Mouse (Mus musculus): Measurements from ENCODE around the gene Timp3. TPM values are rescaled to one million over a fixed set of nuclear protein-coding genes. Genes with fewer than 3 reads are reported as not detected.

The Timp3 gene
- polyA plus RNA-seq, 1 experiment from 2014 or later: 47.9 TPM

GRCm38 (mm10) chr10:86301117-86301490 lies 932 bp downstream of the Timp3 start:
- WGBS: 1% methylated on average over 9 of the region's 10 CpGs
- no peaks in the 10 kb centered on the region for H3K9me3 ChIP-seq
- H3K27me3 ChIP-seq (replicated peaks): no peaks in the 10 kb centered on the region; the same call in 1 of the 2 replicates
- peak overlapping the region; percentile 53 for H3K4me3 ChIP-seq
- H3K4me2 ChIP-seq (replicated peaks): peak overlapping the region; percentile 91
- no peak for ATAC-seq (ENCODE audit: low FRiP score, low read depth)
- H3K9ac ChIP-seq: peak overlapping the region; percentile 68
- no peak overlapping the region for H3K27ac ChIP-seq
- H3K4me1 ChIP-seq: peaks cover 10% of the 10 kb centered on the region
- H3K36me3 ChIP-seq: no peaks in the 10 kb centered on the region

GRCm38 (mm10) chr10:86301593-86302317 lies 1.6 kb downstream of the Timp3 start:
- Histone ChIP-seq H3K9me3 (no peaks in the 10 kb centered on the region), H3K4me2 (replicated peaks) (peak overlapping the region; percentile 91), H3K9ac (peak overlapping the region; percentile 68; the same call in 1 of the 2 replicates), H3K4me3 (peak overlapping the region; percentile 53), H3K27me3 (replicated peaks) (no peaks in the 10 kb centered on the region; the same call in 1 of the 2 replicates), H3K4me1 (peaks cover 10% of the 10 kb centered on the region), H3K27ac (no peak overlapping the region), H3K36me3 (no peaks in the 10 kb centered on the region)
- WGBS: 23% methylated on average over 4 of the region's 4 CpGs
- ATAC-seq (ENCODE audit: low FRiP score, low read depth): no peak

DNA sequence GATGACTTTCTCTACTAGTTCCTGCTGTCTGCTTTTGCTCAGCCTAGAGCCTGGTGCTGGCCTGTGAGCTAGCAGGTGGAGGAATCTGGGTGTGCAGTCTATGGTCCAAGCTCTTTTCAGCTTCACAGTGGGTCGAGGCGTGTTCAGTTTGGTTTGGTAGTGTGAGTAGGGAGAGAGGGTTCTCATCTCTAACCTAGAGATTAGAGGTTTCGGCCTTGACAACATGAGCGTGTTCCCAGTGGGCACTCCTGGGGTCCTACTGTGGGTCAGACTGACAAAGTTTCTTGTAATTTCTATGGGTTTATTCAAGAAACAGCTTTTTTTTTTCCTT lies 2.1 kb downstream of the Timp3 start:
- Histone ChIP-seq H3K4me1 (peaks cover 10% of the 10 kb centered on the region), H3K9ac (0 out of 2 replicates have a peak overlapping the region, but pooled peaks have one; percentile 68), H3K36me3 (no peaks in the 10 kb centered on the region), H3K27me3 (replicated peaks) (no peaks in the 10 kb centered on the region; the same call in 1 of the 2 replicates), H3K9me3 (no peaks in the 10 kb centered on the region), H3K27ac (no peak overlapping the region), H3K4me3 (peak overlapping the region; percentile 53), H3K4me2 (replicated peaks) (peak overlapping the region; percentile 91)
- 63% methylated on average over 4 of the region's 4 CpGs for WGBS
- no peak for ATAC-seq (ENCODE audit: low FRiP score, low read depth)

- ATAC-seq (ENCODE audit: low FRiP score, low read depth): 0 out of 2 replicates have a peak, but pooled peaks have one; percentile 10
- H3K27ac ChIP-seq: no peak overlapping the region
- 24% methylated on average over 8 of the region's 8 CpGs for WGBS
- no peak overlapping the region for H3K9ac ChIP-seq
- peaks cover 10% of the 10 kb centered on the region for H3K4me1 ChIP-seq
- no peaks in the 10 kb centered on the region; the same call in 1 of the 2 replicates for H3K27me3 ChIP-seq (replicated peaks)
- no peaks in the 10 kb centered on the region for H3K36me3 ChIP-seq
- 0 out of 2 replicates have a peak overlapping the region, but pooled peaks have one; percentile 1 for H3K4me3 ChIP-seq
- H3K4me2 ChIP-seq (replicated peaks): peak overlapping the region; percentile 91
- H3K9me3 ChIP-seq: no peaks in the 10 kb centered on the region
Measured at GRCm38 (mm10) chr10:86302761-86303494, 2.8 kb downstream of the Timp3 start.

- Histone ChIP-seq H3K4me1 (peaks cover 10% of the 10 kb centered on the region), H3K4me3 (no peak overlapping the region), H3K9me3 (no peaks in the 10 kb centered on the region), H3K27ac (no peak overlapping the region), H3K27me3 (replicated peaks) (no peaks in the 10 kb centered on the region; the same call in 1 of the 2 replicates), H3K9ac (no peak overlapping the region), H3K36me3 (no peaks in the 10 kb centered on the region), H3K4me2 (replicated peaks) (peak overlapping the region; percentile 91)
- WGBS: 57% methylated on average over 2 of the region's 2 CpGs
- ATAC-seq (ENCODE audit: low FRiP score, low read depth): no peak
Measured at GRCm38 (mm10) chr10:86303495-86303876, 3.3 kb downstream of the Timp3 start.

GRCm38 (mm10) chr10:86304583-86304982 lies 4.4 kb downstream of the Timp3 start:
- Histone ChIP-seq H3K27ac (no peak overlapping the region), H3K27me3 (replicated peaks) (no peaks in the 10 kb centered on the region), H3K4me3 (no peak overlapping the region), H3K9me3 (no peaks in the 10 kb centered on the region), H3K9ac (no peak overlapping the region), H3K4me1 (peaks cover 10% of the 10 kb centered on the region), H3K36me3 (no peaks in the 10 kb centered on the region), H3K4me2 (replicated peaks) (no peak overlapping the region; the same call in 1 of the 2 replicates)
- no peak for ATAC-seq (ENCODE audit: low FRiP score, low read depth)
- WGBS: 3% methylated on average over 2 of the region's 2 CpGs

- Histone ChIP-seq H3K9ac (no peak overlapping the region), H3K4me3 (no peak overlapping the region), H3K4me1 (peaks cover 8% of the 10 kb centered on the region; the same call in 1 of the 2 replicates), H3K27me3 (replicated peaks) (no peaks in the 10 kb centered on the region), H3K4me2 (replicated peaks) (no peak overlapping the region), H3K36me3 (no peaks in the 10 kb centered on the region), H3K27ac (no peak overlapping the region), H3K9me3 (no peaks in the 10 kb centered on the region)
- ATAC-seq (ENCODE audit: low FRiP score, low read depth): no peak
- 91% methylated on average over 4 of the region's 4 CpGs for WGBS
Measured at GRCm38 (mm10) chr10:86307235-86307634, 7.1 kb downstream of the Timp3 start.

GRCm38 (mm10) chr10:86310527-86310926 lies 10.4 kb downstream of the Timp3 start:
- H3K4me1 ChIP-seq: no peaks in the 10 kb centered on the region
- no peak overlapping the region for H3K4me2 ChIP-seq (replicated peaks)
- no peak overlapping the region for H3K9ac ChIP-seq
- H3K9me3 ChIP-seq: no peaks in the 10 kb centered on the region
- H3K4me3 ChIP-seq: no peak overlapping the region
- WGBS: 52% methylated on average over 6 of the region's 6 CpGs
- H3K36me3 ChIP-seq: no peaks in the 10 kb centered on the region
- no peak for ATAC-seq (ENCODE audit: low FRiP score, low read depth)
- no peaks in the 10 kb centered on the region for H3K27me3 ChIP-seq (replicated peaks)
- no peak overlapping the region for H3K27ac ChIP-seq

GRCm38 (mm10) chr10:86312976-86313375 lies 12.8 kb downstream of the Timp3 start:
- 88% methylated on average over 3 of the region's 3 CpGs for WGBS
- no peaks in the 10 kb centered on the region; the same call in 1 of the 2 replicates for H3K4me1 ChIP-seq
- ATAC-seq (ENCODE audit: low FRiP score, low read depth): no peak
- no peaks in the 10 kb centered on the region for H3K27me3 ChIP-seq (replicated peaks)
- no peaks in the 10 kb centered on the region for H3K36me3 ChIP-seq
- H3K9ac ChIP-seq: no peak overlapping the region
- no peaks in the 10 kb centered on the region for H3K9me3 ChIP-seq
- no peak overlapping the region for H3K27ac ChIP-seq
- no peak overlapping the region for H3K4me2 ChIP-seq (replicated peaks)
- H3K4me3 ChIP-seq: no peak overlapping the region

DNA sequence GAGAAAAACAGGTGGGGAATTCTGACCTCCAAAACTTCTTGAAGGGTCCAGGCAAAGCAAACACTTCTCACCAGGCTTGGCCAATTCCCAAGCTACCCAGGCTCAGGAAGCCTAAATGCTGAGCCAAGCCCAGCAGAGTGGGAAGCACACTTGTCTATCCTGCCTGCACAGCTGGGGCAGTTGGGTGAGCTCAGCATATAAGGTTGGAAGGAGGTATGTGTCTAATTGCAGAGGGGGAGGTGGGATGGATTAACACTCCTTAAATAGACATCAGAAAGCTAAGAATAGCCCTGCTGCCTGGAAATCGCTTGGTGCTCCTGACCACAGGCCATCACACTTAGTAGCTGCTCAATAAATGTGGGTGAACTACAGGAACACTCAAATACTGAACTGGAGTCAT lies 13.3 kb downstream of the Timp3 start:
- Histone ChIP-seq H3K4me2 (replicated peaks) (no peak overlapping the region), H3K27me3 (replicated peaks) (no peaks in the 10 kb centered on the region), H3K4me1 (no peaks in the 10 kb centered on the region; the same call in 1 of the 2 replicates), H3K4me3 (no peak overlapping the region), H3K9me3 (no peaks in the 10 kb centered on the region), H3K27ac (no peak overlapping the region), H3K36me3 (no peaks in the 10 kb centered on the region), H3K9ac (no peak overlapping the region)
- WGBS: 91% methylated on average over 1 of the region's 1 CpGs
- no peak for ATAC-seq (ENCODE audit: low FRiP score, low read depth)

GRCm38 (mm10) chr10:86315513-86315912 lies 15.3 kb downstream of the Timp3 start:
- no peaks in the 10 kb centered on the region for H3K9me3 ChIP-seq
- H3K27ac ChIP-seq: no peak overlapping the region
- no peak overlapping the region for H3K9ac ChIP-seq
- H3K27me3 ChIP-seq (replicated peaks): no peaks in the 10 kb centered on the region; the same call in 1 of the 2 replicates
- WGBS: 69% methylated on average over 3 of the region's 3 CpGs
- no peak overlapping the region for H3K4me2 ChIP-seq (replicated peaks)
- H3K36me3 ChIP-seq: no peaks in the 10 kb centered on the region
- H3K4me1 ChIP-seq: peaks cover 11% of the 10 kb centered on the region
- no peak overlapping the region for H3K4me3 ChIP-seq
- ATAC-seq (ENCODE audit: low FRiP score, low read depth): no peak

DNA sequence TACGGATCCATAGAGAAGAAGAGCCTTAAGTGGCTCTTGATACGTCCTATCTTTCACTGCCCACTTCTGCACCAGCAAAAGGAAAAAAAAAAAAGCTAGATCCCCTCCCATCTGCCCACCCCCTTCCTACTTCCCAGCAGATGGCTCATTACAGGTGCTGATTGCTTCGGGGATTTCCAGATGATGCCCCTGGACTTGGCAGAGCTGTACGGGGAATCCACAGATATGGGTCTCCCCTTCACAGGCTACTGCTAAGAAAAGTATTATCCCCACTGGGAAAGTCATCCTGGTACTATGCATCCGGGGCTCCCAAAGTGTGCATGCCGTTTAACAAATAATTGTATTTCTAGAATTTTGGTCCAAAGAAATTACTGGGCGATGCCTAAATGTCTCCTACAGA lies 17.5 kb downstream of the Timp3 start:
- Histone ChIP-seq H3K9me3 (no peaks in the 10 kb centered on the region), H3K4me1 (peaks cover 11% of the 10 kb centered on the region), H3K4me2 (replicated peaks) (no peak overlapping the region), H3K9ac (no peak overlapping the region), H3K27me3 (replicated peaks) (no peaks in the 10 kb centered on the region; the same call in 1 of the 2 replicates), H3K4me3 (no peak overlapping the region), H3K27ac (no peak overlapping the region), H3K36me3 (no peaks in the 10 kb centered on the region)
- no peak for ATAC-seq (ENCODE audit: low FRiP score, low read depth)
- 70% methylated on average over 7 of the region's 7 CpGs for WGBS
